Mouse (Mus musculus) ovary, adult 18-20 months (tissue): ENCODE measurements around the gene Pip4p1.

Experiments used
- DNase-seq: peaks from one replicate; pipeline ENCODE4 v3.0.0; 2022; ENCODE audit warnings: low spot score, mixed read lengths

Pip4p1 gene

GRCm38 (mm10) chr14:50892541-50893459, 37.9 kb downstream of the Pip4p1 start:
- DNase-seq: peak; percentile 26

DNA sequence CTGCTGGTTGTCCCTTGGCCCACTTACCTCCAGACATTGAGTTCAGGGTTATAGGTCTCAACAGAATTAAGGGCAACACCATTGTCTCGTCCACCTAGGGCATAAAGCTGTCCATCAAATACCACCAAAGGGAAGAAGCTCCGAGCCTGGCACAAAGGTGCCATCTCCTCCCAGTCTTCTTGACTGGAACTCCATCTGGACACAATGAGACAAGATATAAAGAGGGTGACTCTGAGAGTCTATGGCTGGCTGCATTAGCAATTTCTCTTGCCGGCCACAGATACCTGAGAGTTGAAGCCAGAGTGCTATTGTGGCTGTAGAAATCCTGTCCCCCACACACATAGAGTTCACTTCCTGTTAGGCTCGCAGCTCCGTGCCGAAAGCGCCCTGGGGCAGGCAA, 38.6 kb downstream of the Pip4p1 start:
- no peak for DNase-seq

- no peak for DNase-seq
Measured at GRCm38 (mm10) chr14:50891621-50892020, 39.0 kb downstream of the Pip4p1 start.

DNA sequence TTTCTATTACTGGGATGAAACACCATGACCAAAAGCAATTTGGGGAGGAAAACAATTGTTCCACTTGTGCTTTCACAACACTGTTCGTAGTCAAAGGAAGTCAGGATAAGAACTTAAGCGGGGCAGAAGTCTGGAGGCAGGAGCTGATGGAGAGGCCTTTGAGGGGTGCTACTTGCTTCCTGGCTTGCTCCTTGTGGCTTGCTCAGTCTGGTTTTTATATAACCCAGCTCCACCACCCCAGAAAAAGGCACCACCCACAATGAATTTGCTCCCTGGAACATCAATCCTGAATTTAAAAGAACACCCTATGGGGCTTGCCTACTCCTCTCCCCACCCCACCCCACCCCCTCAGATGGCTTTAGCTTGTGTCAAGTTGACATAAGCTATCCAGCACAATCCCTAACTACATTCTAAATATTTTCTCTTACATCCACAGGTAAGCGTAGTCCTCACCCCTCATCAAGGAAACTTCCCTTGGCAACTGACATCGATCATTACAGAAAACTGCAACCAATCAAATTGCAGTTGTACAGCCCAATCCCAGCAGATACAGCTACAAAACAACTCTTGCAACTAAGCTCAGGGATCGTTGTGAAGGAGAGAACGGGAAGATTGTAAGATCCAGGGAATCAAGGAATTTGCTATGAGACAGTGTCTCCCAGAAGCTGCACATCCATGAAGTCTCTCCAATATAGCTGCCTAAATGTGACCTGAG, 54.3 kb downstream of the Pip4p1 start:
- DNase-seq: no peak
